Mouse (Mus musculus) WW6 (cell line): Measurements from ENCODE around the gene Gm11239.
"Not testable (repeated sequence)": the region's sequence is repeated elsewhere in the genome, so short reads cannot be mapped to it uniquely, and the experiment has no call there.

Experiments
- DNase-seq: peaks from one replicate; pipeline ENCODE4 v3.0.0-alpha.2; 2013; ENCODE audit warnings: low read depth, low spot score

Gene Gm11239

DNA sequence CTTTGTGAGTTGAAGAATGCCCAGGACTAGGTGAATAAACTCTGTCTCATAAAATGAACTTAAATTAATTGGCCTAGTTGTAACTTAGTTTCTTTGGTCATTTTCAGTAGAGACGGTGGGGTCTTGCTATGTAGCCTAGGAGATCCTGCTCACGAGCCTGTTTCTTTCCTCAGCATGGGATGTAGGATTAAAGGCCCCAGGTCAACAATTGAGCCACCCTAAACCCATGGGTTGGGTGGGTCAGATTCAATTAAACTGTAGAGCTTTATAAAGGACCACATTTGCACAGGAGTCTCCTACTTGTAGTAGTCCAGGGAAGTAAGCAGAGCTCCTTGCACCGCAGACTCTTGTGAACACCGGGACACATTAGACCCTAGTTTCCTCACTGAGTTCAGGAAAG, at the start of gene Gm11239:
Gm11239 (plus strand) TSS at position 301 of the 400 bp plus-strand sequence.
- DNase-seq, result not testable (repeated sequence)

DNA sequence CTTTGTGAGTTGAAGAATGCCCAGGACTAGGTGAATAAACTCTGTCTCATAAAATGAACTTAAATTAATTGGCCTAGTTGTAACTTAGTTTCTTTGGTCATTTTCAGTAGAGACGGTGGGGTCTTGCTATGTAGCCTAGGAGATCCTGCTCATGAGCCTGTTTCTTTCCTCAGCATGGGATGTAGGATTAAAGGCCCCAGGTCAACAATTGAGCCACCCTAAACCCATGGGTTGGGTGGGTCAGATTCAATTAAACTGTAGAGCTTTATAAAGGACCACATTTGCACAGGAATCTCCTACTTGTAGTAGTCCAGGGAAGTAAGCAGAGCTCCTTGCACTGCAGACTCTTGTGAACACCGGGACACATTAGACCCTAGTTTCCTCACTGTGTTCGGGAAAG, 45.5 kb upstream of the Gm11239 start, which contains the start of gene Gm11237:
Gm11237 (plus strand) TSS at position 301 of the 400 bp plus-strand sequence.
- not testable (repeated sequence) for DNase-seq

DNA sequence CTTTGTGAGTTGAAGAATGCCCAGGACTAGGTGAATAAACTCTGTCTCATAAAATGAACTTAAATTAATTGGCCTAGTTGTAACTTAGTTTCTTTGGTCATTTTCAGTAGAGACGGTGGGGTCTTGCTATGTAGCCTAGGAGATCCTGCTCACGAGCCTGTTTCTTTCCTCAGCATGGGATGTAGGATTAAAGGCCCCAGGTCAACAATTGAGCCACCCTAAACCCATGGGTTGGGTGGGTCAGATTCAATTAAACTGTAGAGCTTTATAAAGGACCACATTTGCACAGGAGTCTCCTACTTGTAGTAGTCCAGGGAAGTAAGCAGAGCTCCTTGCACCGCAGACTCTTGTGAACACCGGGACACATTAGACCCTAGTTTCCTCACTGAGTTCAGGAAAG, 30.3 kb upstream of the Gm11239 start, which contains the start of gene Gm11236:
Gm11236 (plus strand) TSS at position 301 of the 400 bp plus-strand sequence.
- not testable (repeated sequence) for DNase-seq

DNA sequence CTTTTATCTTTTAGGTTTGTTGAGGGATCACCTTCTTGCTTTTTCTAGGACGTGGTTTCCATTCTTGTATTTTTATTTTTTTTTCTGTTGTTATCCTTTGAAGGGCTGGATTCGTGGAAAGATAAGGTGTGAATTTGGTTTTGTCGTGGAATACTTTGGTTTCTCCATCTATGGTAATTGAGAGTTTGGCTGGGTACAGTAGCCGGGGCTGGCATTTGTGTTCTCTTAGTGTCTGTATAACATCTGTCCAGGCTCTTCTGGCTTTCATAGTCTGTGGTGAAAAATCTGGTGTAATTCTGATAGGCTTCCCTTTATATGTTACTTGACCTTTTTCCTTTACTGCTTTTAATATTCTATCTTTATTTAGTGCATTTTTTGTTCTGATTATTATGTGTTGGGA, 6.3 kb upstream of the Gm11239 start:
- DNase-seq, result not testable (repeated sequence)

- DNase-seq, result not testable (repeated sequence)
These were observed 15.1 kb downstream of the Gm11239 start, which contains the start of gene Gm428 for GRCm38 (mm10) chr4:73683216-73683615. TSS of gene Gm428 (plus strand) at chr4:73683516.

DNA sequence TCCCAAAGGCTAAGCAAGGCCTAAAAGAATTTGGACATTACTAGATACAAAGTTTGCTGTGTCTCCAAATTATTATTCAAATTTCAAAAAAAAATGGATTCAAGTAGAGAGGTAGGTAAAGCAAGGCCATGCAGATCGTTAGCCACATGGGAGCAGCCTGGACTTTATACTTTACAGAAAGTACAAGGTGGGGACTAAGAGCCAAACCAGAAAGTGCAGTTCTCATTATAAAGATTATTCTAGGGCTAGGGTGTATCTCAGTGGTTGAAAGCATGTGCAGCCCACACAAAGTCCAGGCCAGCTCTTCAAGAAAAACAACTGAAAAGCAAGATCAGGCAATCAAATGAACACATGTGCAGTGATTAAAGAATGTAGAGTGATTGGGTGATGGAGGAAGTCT, 50.6 kb downstream of the Gm11239 start:
- no peak for DNase-seq

DNA sequence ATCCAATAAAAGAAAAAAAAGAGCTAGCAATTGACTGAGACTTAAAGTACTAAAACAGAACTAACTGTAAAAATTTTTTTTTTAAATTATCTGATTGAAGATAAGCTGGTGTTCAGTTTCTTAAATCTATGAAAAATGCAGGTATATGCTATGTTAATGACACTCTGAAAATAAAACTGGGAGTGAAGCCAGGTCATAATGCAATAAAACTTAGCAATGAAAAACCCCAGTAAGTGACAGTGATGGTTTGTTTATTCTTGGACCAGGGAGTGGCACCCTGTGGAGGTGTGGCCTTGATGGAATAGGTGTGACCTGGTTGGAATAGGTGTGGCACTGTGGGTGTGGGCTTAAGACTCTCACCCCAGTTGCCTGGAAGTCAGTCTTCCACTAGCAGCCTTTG, 51.7 kb downstream of the Gm11239 start:
- no peak for DNase-seq
